Mouse (Mus musculus): ENCODE measurements around the gene Stx16. TPM values are rescaled to one million over a fixed set of nuclear protein-coding genes. Genes with fewer than 3 reads are reported as not detected.

The Stx16 gene
- polyA plus RNA-seq, 1 experiment from 2014 or later = 9.2 TPM

DNA sequence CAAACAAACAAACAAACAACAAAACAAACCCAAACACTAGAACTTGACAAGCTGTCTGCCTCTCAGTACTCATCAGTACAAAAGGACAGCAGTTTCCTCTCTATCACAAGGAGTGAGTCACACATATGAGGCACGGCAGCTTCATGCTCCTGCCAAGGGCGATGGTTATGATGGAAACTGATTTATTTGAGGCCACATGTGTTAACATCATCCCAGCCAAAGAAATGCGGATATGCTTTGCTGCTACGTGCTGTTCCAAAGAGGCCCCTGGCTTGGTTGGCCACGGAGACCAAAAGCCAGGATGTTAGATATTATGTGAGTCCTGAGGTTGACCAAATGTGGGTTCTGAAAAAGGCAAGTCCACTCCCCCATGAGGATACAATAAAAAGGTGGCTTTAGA, 4.7 kb upstream of the Stx16 start:
- H3K27me3 ChIP-seq (replicated peaks; ENCODE audit: control insufficient read depth, insufficient read depth, low read length) = no peaks in the 10 kb centered on the region
- H3K4me3 ChIP-seq (ENCODE audit: low read depth, low read length) = no peak overlapping the region
- H3K4me2 ChIP-seq (ENCODE audit: low read length) = no peak overlapping the region
- H3K9me3 ChIP-seq (ENCODE audit: control insufficient read depth, low read length) = no peaks in the 10 kb centered on the region
- DNase-seq (ENCODE audit: low spot score) (no peak), ATAC-seq (replicated peaks; ENCODE audit: low FRiP score, low TSS enrichment, low read depth) (no peak)
- 82% methylated on average over 5 of the region's 5 CpGs for WGBS
- no peaks in the 10 kb centered on the region for H3K36me3 ChIP-seq (ENCODE audit: control insufficient read depth, insufficient read depth, low read length)
- H3K4me1 ChIP-seq (replicated peaks; ENCODE audit: control insufficient read depth, insufficient read depth, low read length) = peaks cover 20% of the 10 kb centered on the region
- H3K27ac ChIP-seq (ENCODE audit: low read depth) = no peak overlapping the region
- no peak overlapping the region for H3K9ac ChIP-seq (ENCODE audit: low read length)

DNA sequence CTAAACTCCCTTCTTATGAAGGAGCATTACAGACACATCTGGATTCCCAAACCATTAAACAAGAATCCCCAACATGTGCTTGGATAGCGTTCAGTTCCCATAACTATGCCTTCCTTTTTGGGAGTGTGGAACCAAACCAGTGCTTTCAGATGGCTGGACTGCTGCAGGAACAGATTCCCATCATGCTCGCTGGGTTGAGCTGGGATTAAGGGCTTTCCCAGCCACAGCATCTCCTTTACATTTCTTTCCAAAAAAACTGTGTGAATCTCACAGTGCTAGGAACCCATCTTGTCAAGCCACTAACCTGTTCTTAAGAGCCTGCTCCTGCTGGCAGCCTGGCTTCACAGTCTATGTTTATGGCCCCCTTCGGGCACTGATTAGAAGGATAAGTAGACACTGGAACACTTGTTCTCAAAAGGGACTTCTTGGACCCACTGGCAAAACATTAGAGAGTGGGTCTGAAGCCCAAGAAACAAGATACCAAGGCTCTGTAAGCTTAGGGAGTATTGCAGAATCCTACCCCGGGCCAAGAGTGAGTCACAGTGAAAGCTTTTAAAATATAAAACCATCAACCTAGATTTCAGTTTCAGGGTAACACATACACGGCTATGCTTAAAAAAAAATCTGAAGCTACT, 2.8 kb upstream of the Stx16 start:
- ATAC-seq (replicated peaks; ENCODE audit: low FRiP score, low TSS enrichment, low read depth) (no peak), DNase-seq (ENCODE audit: low spot score) (no peak)
- Histone ChIP-seq H3K4me2 (ENCODE audit: low read length) (no peak overlapping the region), H3K4me1 (replicated peaks; ENCODE audit: control insufficient read depth, insufficient read depth, low read length) (peaks cover 21% of the 10 kb centered on the region), H3K27me3 (replicated peaks; ENCODE audit: control insufficient read depth, insufficient read depth, low read length) (no peaks in the 10 kb centered on the region), H3K36me3 (ENCODE audit: control insufficient read depth, insufficient read depth, low read length) (no peaks in the 10 kb centered on the region), H3K9ac (ENCODE audit: low read length) (no peak overlapping the region), H3K4me3 (ENCODE audit: low read depth, low read length) (no peak overlapping the region), H3K9me3 (ENCODE audit: control insufficient read depth, low read length) (no peaks in the 10 kb centered on the region), H3K27ac (ENCODE audit: low read depth) (no peak overlapping the region)
- 50% methylated on average over 5 of the region's 5 CpGs for WGBS

DNA sequence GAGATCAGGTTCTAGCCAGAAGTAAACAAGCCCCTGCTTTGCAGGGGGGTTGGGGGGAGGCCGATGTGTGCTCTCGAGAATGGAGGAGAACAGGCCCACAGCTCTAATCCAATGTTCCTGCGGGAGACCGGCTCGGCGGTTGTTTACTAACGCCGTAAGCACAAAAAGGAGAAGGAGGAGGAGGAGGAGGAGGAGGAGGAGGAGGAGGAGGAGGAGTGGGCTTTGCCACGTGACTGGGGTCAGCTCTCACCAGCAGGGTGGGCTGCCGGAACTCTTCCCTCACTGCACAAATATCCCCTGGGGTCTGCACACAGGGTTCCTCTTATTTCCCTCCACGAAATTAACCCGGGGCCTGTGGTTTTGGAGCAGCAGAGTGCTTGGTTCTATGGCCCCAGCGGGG, 1.5 kb upstream of the Stx16 start:
- no peak for ATAC-seq (replicated peaks; ENCODE audit: low FRiP score, low TSS enrichment, low read depth)
- 3% methylated on average over 7 of the region's 13 CpGs for WGBS

DNA sequence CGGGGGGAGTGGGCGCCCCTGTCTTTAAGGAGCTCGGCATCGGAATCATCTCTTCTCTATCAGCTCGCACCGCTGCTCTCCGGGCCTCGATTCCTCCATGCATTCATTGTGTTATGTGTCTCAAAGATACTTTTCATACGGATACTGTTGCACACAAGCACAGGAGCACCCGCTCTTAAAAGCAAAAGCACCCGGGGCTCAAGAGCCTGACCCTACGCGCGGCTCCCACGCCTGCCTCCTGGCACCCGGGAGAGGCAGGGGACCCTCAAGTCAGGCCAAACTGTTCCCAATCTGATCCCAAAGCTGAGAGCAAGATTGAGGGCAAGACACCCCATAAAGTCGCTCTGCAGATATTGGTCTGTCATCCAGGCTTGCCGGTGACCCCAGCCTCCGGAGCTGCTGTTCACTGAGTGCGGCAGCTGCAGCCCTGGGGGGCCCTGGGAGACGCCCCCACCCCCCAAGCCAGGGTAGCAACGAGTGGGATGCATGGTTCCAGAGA, 987 bp upstream of the Stx16 start:
- 5% methylated on average over 22 of the region's 22 CpGs for WGBS
- peak; percentile 65 for DNase-seq (ENCODE audit: low spot score)
- Histone ChIP-seq H3K27ac (ENCODE audit: low read depth) (peak overlapping the region; percentile 96), H3K4me3 (ENCODE audit: low read depth, low read length) (peak overlapping the region; percentile 21), H3K36me3 (ENCODE audit: control insufficient read depth, insufficient read depth, low read length) (no peaks in the 10 kb centered on the region), H3K9ac (ENCODE audit: low read length) (peak overlapping the region; percentile 79), H3K4me1 (replicated peaks; ENCODE audit: control insufficient read depth, insufficient read depth, low read length) (peaks cover 23% of the 10 kb centered on the region), H3K27me3 (replicated peaks; ENCODE audit: control insufficient read depth, insufficient read depth, low read length) (no peaks in the 10 kb centered on the region), H3K4me2 (ENCODE audit: low read length) (peak overlapping the region; percentile 94), H3K9me3 (ENCODE audit: control insufficient read depth, low read length) (no peaks in the 10 kb centered on the region)
- ATAC-seq (replicated peaks; ENCODE audit: low FRiP score, low TSS enrichment, low read depth) = no peak

More for the DNA sequence above, 1.5 kb upstream of the Stx16 start:
- Histone ChIP-seq H3K4me2 (ENCODE audit: low read length) (peak overlapping the region; percentile 94), H3K27me3 (replicated peaks; ENCODE audit: control insufficient read depth, insufficient read depth, low read length) (no peaks in the 10 kb centered on the region), H3K9ac (ENCODE audit: low read length) (peak overlapping the region; percentile 79), H3K36me3 (ENCODE audit: control insufficient read depth, insufficient read depth, low read length) (no peaks in the 10 kb centered on the region), H3K27ac (ENCODE audit: low read depth) (peak overlapping the region; percentile 96), H3K9me3 (ENCODE audit: control insufficient read depth, low read length) (no peaks in the 10 kb centered on the region), H3K4me1 (replicated peaks; ENCODE audit: control insufficient read depth, insufficient read depth, low read length) (peaks cover 23% of the 10 kb centered on the region), H3K4me3 (ENCODE audit: low read depth, low read length) (peak overlapping the region; percentile 21)
- DNase-seq (ENCODE audit: low spot score) = no peak

DNA sequence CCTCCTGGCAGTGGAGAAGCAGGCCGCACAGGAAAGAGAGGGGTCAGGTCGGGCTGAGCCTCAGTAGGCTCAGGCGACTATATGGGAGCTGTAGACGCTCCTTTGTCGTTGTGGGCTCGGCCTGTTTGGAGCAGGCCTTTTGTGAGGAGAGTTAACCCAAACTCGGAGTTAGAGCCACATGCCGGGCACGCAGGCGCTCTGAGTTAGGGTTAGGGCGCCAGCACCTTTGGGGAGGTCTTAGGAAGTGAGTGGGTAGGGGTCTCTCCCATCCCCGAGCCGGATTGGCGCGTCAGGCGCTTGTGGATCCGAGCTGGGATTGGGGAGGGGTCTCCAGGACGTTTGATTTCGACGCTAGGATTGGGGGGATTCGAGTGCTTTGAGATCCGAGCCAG, 321 bp downstream of the Stx16 start:
- H3K4me3 ChIP-seq (ENCODE audit: low read depth, low read length) = peak overlapping the region; percentile 95
- peak; percentile 50 for ATAC-seq (replicated peaks; ENCODE audit: low FRiP score, low TSS enrichment, low read depth)
- no peaks in the 10 kb centered on the region for H3K9me3 ChIP-seq (ENCODE audit: control insufficient read depth, low read length)
- H3K4me2 ChIP-seq (ENCODE audit: low read length) = peak overlapping the region; percentile 94
- H3K9ac ChIP-seq (ENCODE audit: low read length) = peak overlapping the region; percentile 79
- no peaks in the 10 kb centered on the region for H3K27me3 ChIP-seq (replicated peaks; ENCODE audit: control insufficient read depth, insufficient read depth, low read length)
- peak overlapping the region; percentile 96 for H3K27ac ChIP-seq (ENCODE audit: low read depth)
- under 1% methylated on average over 22 of the region's 22 CpGs for WGBS
- H3K4me1 ChIP-seq (replicated peaks; ENCODE audit: control insufficient read depth, insufficient read depth, low read length) = peaks cover 34% of the 10 kb centered on the region
- no peaks in the 10 kb centered on the region for H3K36me3 ChIP-seq (ENCODE audit: control insufficient read depth, insufficient read depth, low read length)
- no peak for DNase-seq (ENCODE audit: low spot score)

DNA sequence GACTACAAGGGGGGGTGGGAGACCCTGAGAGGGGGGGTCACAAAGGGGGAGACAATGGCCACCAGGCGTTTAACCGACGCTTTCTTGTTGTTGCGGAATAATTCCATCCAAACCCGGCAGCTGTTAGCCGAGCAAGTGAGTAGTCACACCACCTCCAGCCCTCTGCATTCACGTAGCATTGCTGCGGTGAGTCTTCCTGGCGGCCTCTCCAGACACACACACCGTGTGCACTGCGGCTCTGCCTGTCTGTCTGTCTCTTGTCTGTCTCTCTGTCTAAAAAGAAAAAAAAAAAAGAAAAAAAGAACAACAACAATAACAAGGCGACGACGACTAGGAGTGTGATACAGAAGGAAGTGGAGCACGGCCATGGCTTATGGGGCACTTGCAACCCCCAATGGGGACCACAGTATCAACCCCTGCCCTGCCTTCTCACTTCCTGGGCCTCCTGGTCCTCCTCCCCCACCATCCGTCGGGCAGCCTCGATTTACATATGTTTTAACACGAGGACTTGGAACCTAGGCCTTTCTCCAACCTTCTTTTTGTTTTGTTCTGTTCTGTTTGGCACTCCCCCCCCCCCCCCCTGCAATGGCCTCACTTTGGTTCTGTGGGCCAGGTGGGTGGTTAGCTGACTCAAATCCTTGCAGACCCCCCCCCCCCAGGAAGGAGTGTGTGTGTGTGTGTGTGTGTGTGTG, 1.0 kb downstream of the Stx16 start:
- Histone ChIP-seq H3K36me3 (ENCODE audit: control insufficient read depth, insufficient read depth, low read length) (no peaks in the 10 kb centered on the region), H3K4me3 (ENCODE audit: low read depth, low read length) (peak overlapping the region; percentile 95), H3K27me3 (replicated peaks; ENCODE audit: control insufficient read depth, insufficient read depth, low read length) (no peaks in the 10 kb centered on the region), H3K27ac (ENCODE audit: low read depth) (peak overlapping the region; percentile 96), H3K9ac (ENCODE audit: low read length) (peak overlapping the region; percentile 79), H3K4me2 (ENCODE audit: low read length) (peak overlapping the region; percentile 94), H3K4me1 (replicated peaks; ENCODE audit: control insufficient read depth, insufficient read depth, low read length) (peaks cover 39% of the 10 kb centered on the region), H3K9me3 (ENCODE audit: control insufficient read depth, low read length) (no peaks in the 10 kb centered on the region)
- ATAC-seq (replicated peaks; ENCODE audit: low FRiP score, low TSS enrichment, low read depth) = 0 out of 2 replicates have a peak, but pooled peaks have one; percentile 10
- peak; percentile 72 for DNase-seq (ENCODE audit: low spot score)
- under 1% methylated on average over 19 of the region's 19 CpGs for WGBS

DNA sequence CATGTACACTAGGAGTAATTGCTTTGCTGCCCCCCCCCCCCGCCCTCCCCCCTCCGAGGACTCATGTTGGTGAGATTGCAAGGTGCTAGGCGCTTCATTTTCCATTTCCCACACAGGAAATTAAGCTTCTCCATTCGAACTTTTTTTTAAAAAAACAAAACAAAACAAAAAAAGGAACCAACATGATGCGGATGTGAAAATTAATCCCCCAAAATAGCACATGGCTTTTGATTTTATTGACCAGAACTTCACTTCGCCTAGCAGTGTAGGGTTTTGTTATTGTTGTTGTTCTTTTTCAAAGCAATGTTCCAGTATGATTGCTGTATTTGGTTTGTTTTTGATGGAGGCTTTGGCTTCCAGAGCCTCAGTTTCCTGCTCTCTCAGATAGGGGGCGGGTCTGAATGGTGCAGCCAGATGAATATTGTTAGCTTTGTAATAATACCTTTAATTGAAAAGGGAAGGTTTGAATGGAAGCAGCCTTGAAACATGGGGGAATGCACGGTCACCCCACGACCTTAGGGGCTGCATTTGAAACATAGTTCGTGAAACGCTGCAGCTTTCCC, 1.7 kb downstream of the Stx16 start:
- Histone ChIP-seq H3K27me3 (replicated peaks; ENCODE audit: control insufficient read depth, insufficient read depth, low read length) (no peaks in the 10 kb centered on the region), H3K4me2 (ENCODE audit: low read length) (peak overlapping the region; percentile 94), H3K4me3 (ENCODE audit: low read depth, low read length) (peak overlapping the region; percentile 95), H3K9ac (ENCODE audit: low read length) (peak overlapping the region; percentile 79), H3K4me1 (replicated peaks; ENCODE audit: control insufficient read depth, insufficient read depth, low read length) (peaks cover 45% of the 10 kb centered on the region), H3K27ac (ENCODE audit: low read depth) (peak overlapping the region; percentile 96), H3K9me3 (ENCODE audit: control insufficient read depth, low read length) (no peaks in the 10 kb centered on the region), H3K36me3 (ENCODE audit: control insufficient read depth, insufficient read depth, low read length) (no peaks in the 10 kb centered on the region)
- 12% methylated on average over 11 of the region's 11 CpGs for WGBS
- ATAC-seq (replicated peaks; ENCODE audit: low FRiP score, low TSS enrichment, low read depth) (no peak), DNase-seq (ENCODE audit: low spot score) (no peak)

DNA sequence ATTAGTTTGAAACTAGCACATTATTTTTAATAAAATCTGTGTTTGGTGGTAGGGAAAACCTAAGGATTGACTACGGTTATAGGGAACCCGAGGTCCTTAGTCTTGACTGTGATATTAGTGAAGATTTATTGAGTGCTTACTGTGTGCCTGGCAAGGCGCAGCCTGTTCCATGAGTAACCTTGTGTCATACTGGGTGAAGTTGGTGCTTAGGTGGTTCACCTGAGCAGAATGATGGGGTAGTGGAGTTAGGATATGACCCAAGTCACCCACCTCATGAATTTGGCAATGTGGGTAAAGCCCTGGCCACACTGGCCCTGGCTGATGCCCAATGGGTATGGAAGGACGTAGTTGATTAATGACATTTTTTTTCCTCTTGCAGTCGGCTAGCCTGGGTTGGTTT, 5.7 kb downstream of the Stx16 start:
- H3K27ac ChIP-seq (ENCODE audit: low read depth) = no peak overlapping the region
- H3K36me3 ChIP-seq (ENCODE audit: control insufficient read depth, insufficient read depth, low read length) = no peaks in the 10 kb centered on the region

More for the DNA sequence above, 5.7 kb downstream of the Stx16 start:
- ATAC-seq (replicated peaks; ENCODE audit: low FRiP score, low TSS enrichment, low read depth) = no peak
- H3K4me1 ChIP-seq (replicated peaks; ENCODE audit: control insufficient read depth, insufficient read depth, low read length) = peaks cover 30% of the 10 kb centered on the region
- H3K27me3 ChIP-seq (replicated peaks; ENCODE audit: control insufficient read depth, insufficient read depth, low read length) = no peaks in the 10 kb centered on the region
- DNase-seq (ENCODE audit: low spot score) = no peak
- no peak overlapping the region for H3K4me3 ChIP-seq (ENCODE audit: low read depth, low read length)
- no peaks in the 10 kb centered on the region for H3K9me3 ChIP-seq (ENCODE audit: control insufficient read depth, low read length)
- WGBS = 61% methylated on average over 5 of the region's 5 CpGs
- H3K9ac ChIP-seq (ENCODE audit: low read length) = no peak overlapping the region
- H3K4me2 ChIP-seq (ENCODE audit: low read length) = no peak overlapping the region

All from intestine, embryonic 14.5 days (tissue).